Mouse (Mus musculus) liver, embryonic 13.5 days (tissue): ENCODE data around the gene Brd3. TPM values are rescaled to one million over a fixed set of nuclear protein-coding genes. Genes with fewer than 3 reads are reported as not detected.

Source experiments
- ATAC-seq: fragments of 200-750 bp; cut with Nextera tagmentation; 2 replicates; pipeline ENCODE4 v1.8.0; 2017; ENCODE audit warnings: low read depth, mild to moderate bottlenecking, moderate number of reproducible peaks, moderate library complexity
- DNase-seq: peaks from one replicate; pipeline ENCODE4 v3.0.0; 2022
- H3K27ac ChIP-seq: fragments of 300-500 bp; sonication (generic); 2 replicates; pipeline ENCODE4 v1.5.1; 2015; ENCODE audit warnings: moderate library complexity, mild to moderate bottlenecking, inconsistent platforms
- H3K27me3 ChIP-seq: fragments of 300-500 bp; sonication (generic); 2 replicates; pipeline ENCODE4 v1.6.1; 2015; ENCODE audit warnings: mild to moderate bottlenecking, inconsistent platforms
- H3K36me3 ChIP-seq: fragments of 300-500 bp; sonication (generic); 2 replicates; pipeline ENCODE4 v1.6.1; 2015; ENCODE audit warnings: mild to moderate bottlenecking, inconsistent platforms
- H3K4me1 ChIP-seq: fragments of 300-500 bp; sonication (generic); replicated peaks from 2 replicates; pipeline ENCODE4 v1.6.1; 2015; ENCODE audit warnings: inconsistent platforms
- H3K4me2 ChIP-seq: fragments of 300-500 bp; sonication (generic); 2 replicates; pipeline ENCODE4 v1.6.1; 2015; ENCODE audit warnings: inconsistent platforms, mild to moderate bottlenecking, moderate library complexity
- H3K4me3 ChIP-seq: fragments of 300-500 bp; sonication (generic); replicated peaks from 2 replicates; pipeline ENCODE4 v1.5.1; 2015; ENCODE audit warnings: mild to moderate bottlenecking, inconsistent platforms
- H3K9ac ChIP-seq: fragments of 300-500 bp; sonication (generic); 2 replicates; pipeline ENCODE4 v1.6.1; 2015; ENCODE audit warnings: mild to moderate bottlenecking, inconsistent platforms
- H3K9me3 ChIP-seq: fragments of 300-500 bp; sonication (generic); replicated peaks from 2 replicates; pipeline ENCODE4 v1.6.1; 2016; ENCODE audit warnings: inconsistent platforms
- WGBS: fragments of 180-500 bp; shearing (Covaris S2); methylation state at CpG from one replicate; pipeline ENCODE4 v1.1.7; 2015; ENCODE audit not compliant: insufficient replicate concordance; 5-methylcytosine and 5-hydroxymethylcytosine counted together
- polyA plus RNA-seq: library from polyadenylated mRNA; unstranded; fragments of >200 nt; fragmentation: Nextera tagmentation; extraction: Ambion mirVana; gene quantifications from 2 replicates; pipeline ENCODE4 v1.2.1, GENCODE M21; 2015

Gene Brd3
- polyA plus RNA-seq, 1 experiment from 2014 or later = 25.0 TPM

DNA sequence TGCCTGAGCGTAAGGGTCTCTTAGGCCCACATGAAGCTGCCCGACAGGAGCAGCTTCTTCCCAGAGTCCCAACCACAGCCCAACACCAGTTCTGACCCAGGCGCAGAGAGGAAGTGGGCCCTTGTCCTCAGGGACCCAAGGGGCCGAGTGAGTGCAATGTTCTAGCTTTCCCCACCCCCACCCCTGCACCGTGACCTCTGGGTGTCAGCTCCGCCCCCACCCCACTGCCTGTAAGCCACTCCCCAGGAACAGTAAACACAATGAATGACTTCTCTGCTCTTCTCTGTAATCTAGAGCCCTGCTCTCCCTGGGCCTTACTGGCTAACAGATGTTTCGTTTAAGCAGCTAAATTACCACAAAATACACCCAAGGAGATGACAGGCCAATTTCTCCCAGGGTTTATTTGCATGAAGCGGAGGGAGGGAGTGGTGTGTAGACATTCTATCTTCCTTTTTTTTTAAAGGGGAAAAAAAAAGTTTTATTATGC lies 95.7 kb downstream of the Brd3 start:
- 20% methylated on average over 8 of the region's 8 CpGs for WGBS
- Histone ChIP-seq H3K4me2 (peak overlapping the region; percentile 28), H3K36me3 (no peaks in the 10 kb centered on the region), H3K4me3 (no peak overlapping the region), H3K9ac (peak overlapping the region; percentile 39; the same call in 1 of the 2 replicates), H3K27me3 (no peaks in the 10 kb centered on the region), H3K27ac (peak overlapping the region; percentile 80), H3K9me3 (no peaks in the 10 kb centered on the region), H3K4me1 (peaks cover 85% of the 10 kb centered on the region)
- DNase-seq = no peak
- peak; percentile 65 for ATAC-seq

GRCm38 (mm10) chr2:27410518-27411140 lies 96.8 kb downstream of the Brd3 start:
- no peaks in the 10 kb centered on the region for H3K36me3 ChIP-seq
- peak overlapping the region; percentile 80 for H3K27ac ChIP-seq
- ATAC-seq = peak; percentile 27
- 0 out of 2 replicates have a peak overlapping the region, but pooled peaks have one; percentile 39 for H3K9ac ChIP-seq
- DNase-seq = no peak
- 54% methylated on average over 6 of the region's 6 CpGs for WGBS
- H3K9me3 ChIP-seq = no peaks in the 10 kb centered on the region
- no peak overlapping the region for H3K4me3 ChIP-seq
- peak overlapping the region; percentile 28 for H3K4me2 ChIP-seq
- no peaks in the 10 kb centered on the region for H3K27me3 ChIP-seq
- H3K4me1 ChIP-seq = peaks cover 82% of the 10 kb centered on the region

DNA sequence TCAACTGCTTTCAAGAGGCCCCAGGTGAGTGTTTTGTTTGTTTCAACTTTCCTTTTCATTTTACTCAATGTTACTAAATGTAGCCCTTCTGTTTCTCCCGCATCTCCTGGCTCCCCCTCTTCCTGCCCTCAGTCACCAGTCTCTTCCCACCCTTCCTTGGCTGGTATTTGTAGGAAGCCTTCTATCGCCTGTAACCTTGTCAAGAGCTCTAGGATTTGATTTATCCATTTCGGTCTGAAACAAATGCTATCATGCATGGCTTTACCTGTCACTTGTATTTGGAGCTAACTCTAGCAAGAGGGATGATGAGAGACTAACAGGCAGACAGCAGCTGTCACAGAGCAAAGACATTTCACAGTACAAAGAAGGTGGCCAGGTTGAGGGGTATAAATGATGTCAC lies 99.3 kb downstream of the Brd3 start:
- Histone ChIP-seq H3K27me3 (no peaks in the 10 kb centered on the region), H3K4me3 (no peak overlapping the region), H3K27ac (no peak overlapping the region), H3K36me3 (no peaks in the 10 kb centered on the region), H3K9me3 (no peaks in the 10 kb centered on the region), H3K4me1 (peaks cover 83% of the 10 kb centered on the region), H3K4me2 (no peak overlapping the region), H3K9ac (no peak overlapping the region)
- ATAC-seq (no peak), DNase-seq (no peak)
- WGBS = 52% methylated on average over 3 of the region's 3 CpGs

DNA sequence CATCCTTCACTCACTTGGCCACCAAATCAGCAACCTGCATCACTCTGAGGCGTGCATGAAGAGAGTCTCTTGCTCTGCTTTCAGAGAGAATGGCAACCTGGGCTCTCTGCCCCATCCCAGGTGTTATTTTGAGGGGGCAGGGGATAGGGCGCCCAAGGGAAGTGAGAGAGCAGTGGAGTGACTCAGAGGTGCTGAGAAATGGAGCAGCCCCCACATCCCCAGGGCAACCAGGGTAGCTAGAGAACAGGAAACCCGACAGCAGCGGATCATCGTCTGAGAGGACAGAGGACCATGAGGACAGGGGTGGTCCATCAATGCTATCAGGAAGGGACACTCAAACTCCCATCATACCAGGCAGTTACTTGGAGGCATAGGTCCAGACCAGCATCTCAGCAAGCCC lies 100.5 kb downstream of the Brd3 start:
- Histone ChIP-seq H3K9ac (no peak overlapping the region), H3K27ac (no peak overlapping the region), H3K36me3 (no peaks in the 10 kb centered on the region), H3K27me3 (no peaks in the 10 kb centered on the region), H3K4me3 (no peak overlapping the region), H3K9me3 (no peaks in the 10 kb centered on the region), H3K4me1 (peaks cover 78% of the 10 kb centered on the region), H3K4me2 (no peak overlapping the region)
- no peak for ATAC-seq
- DNase-seq = no peak
- WGBS = 51% methylated on average over 5 of the region's 5 CpGs

GRCm38 (mm10) chr2:27405094-27405884 lies 102.2 kb downstream of the Brd3 start:
- 0 out of 2 replicates have a peak overlapping the region, but pooled peaks have one; percentile 3 for H3K27ac ChIP-seq
- no peaks in the 10 kb centered on the region for H3K36me3 ChIP-seq
- no peaks in the 10 kb centered on the region for H3K9me3 ChIP-seq
- WGBS = 54% methylated on average over 5 of the region's 5 CpGs
- no peak overlapping the region for H3K4me3 ChIP-seq
- H3K9ac ChIP-seq = no peak overlapping the region
- peaks cover 62% of the 10 kb centered on the region for H3K4me1 ChIP-seq
- no peaks in the 10 kb centered on the region for H3K27me3 ChIP-seq
- no peak for DNase-seq
- ATAC-seq = 0 out of 2 replicates have a peak, but pooled peaks have one; percentile 18
- no peak overlapping the region for H3K4me2 ChIP-seq

- Histone ChIP-seq H3K36me3 (peaks cover under 1% of the 10 kb centered on the region; the same call in 1 of the 2 replicates), H3K4me3 (no peak overlapping the region), H3K27me3 (no peaks in the 10 kb centered on the region), H3K4me2 (no peak overlapping the region), H3K27ac (0 out of 2 replicates have a peak overlapping the region, but pooled peaks have one; percentile 3), H3K4me1 (peaks cover 60% of the 10 kb centered on the region), H3K9ac (no peak overlapping the region), H3K9me3 (0 out of 2 replicates have a peak, but pooled peaks cover 3% of the 10 kb centered on the region)
- ATAC-seq = peak; percentile 49; the same call in 1 of the 2 replicates
- DNase-seq = no peak
- 53% methylated on average over 6 of the region's 6 CpGs for WGBS
Measured at GRCm38 (mm10) chr2:27404375-27405093, 102.9 kb downstream of the Brd3 start.

GRCm38 (mm10) chr2:27401544-27401943 lies 105.9 kb downstream of the Brd3 start:
- Histone ChIP-seq H3K36me3 (peaks cover 8% of the 10 kb centered on the region; the same call in 1 of the 2 replicates), H3K9me3 (0 out of 2 replicates have a peak, but pooled peaks cover 6% of the 10 kb centered on the region), H3K27me3 (no peaks in the 10 kb centered on the region), H3K4me1 (peaks cover 35% of the 10 kb centered on the region), H3K27ac (no peak overlapping the region), H3K9ac (no peak overlapping the region), H3K4me2 (no peak overlapping the region), H3K4me3 (no peak overlapping the region)
- DNase-seq (no peak), ATAC-seq (no peak)
- 42% methylated on average over 2 of the region's 2 CpGs for WGBS

- Histone ChIP-seq H3K9me3 (0 out of 2 replicates have a peak, but pooled peaks cover 6% of the 10 kb centered on the region), H3K27ac (no peak overlapping the region), H3K4me2 (no peak overlapping the region), H3K9ac (no peak overlapping the region), H3K36me3 (peaks cover 8% of the 10 kb centered on the region; the same call in 1 of the 2 replicates), H3K4me3 (no peak overlapping the region), H3K4me1 (peaks cover 35% of the 10 kb centered on the region), H3K27me3 (no peaks in the 10 kb centered on the region)
- DNase-seq (no peak), ATAC-seq (no peak)
- WGBS = 76% methylated on average over 2 of the region's 2 CpGs
Measured at GRCm38 (mm10) chr2:27400083-27400482, 107.4 kb downstream of the Brd3 start.

DNA sequence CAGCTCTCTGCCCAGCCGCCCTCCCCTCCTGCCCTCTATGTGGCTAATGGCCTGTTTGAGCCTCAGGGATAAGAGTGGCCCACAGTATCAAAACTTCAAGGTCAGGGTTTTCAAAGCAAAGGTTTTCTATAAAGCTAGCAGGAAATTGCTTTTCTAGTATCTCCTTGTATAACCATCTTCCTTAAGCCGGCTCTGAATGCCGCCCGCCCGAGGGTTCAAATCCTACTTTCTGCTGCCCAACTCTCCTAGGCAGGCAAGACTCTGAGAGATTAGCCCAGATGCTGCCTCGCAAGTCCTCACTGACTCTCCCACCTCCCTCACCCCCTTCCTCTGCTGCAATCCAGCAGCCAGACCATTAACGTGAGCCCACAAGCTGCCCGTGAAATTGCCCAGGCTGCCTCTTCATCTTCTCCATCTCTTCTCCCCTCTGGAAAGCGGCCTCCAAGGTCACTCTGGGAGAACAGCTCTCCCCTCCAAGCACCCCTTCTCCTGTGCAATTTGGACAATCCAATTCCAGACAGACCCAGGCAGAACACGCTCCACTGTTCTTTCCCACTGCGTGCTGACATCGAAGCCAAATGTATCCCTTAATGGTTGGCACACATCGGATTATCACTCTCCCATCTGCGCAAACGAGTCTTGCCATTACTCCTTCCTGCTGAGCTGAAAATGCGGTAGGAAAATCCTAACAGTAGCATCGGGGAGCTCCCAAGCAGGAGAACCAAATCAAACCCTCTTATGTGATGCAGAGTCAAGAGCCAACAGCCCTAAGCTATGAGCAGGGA lies 110.6 kb downstream of the Brd3 start:
- 69% methylated on average over 17 of the region's 17 CpGs for WGBS
- peaks cover 29% of the 10 kb centered on the region for H3K4me1 ChIP-seq
- ATAC-seq (no peak), DNase-seq (no peak)
- no peak overlapping the region for H3K4me3 ChIP-seq
- no peak overlapping the region for H3K4me2 ChIP-seq
- peaks cover 8% of the 10 kb centered on the region; the same call in 1 of the 2 replicates for H3K36me3 ChIP-seq
- no peak overlapping the region for H3K9ac ChIP-seq
- 0 out of 2 replicates have a peak, but pooled peaks cover 6% of the 10 kb centered on the region for H3K9me3 ChIP-seq
- H3K27me3 ChIP-seq = no peaks in the 10 kb centered on the region
- no peak overlapping the region for H3K27ac ChIP-seq
